Mouse (Mus musculus) gastrocnemius, postnatal 14 days (tissue): ENCODE measurements around the gene Vmn1r119. TPM values are rescaled to one million over a fixed set of nuclear protein-coding genes. Genes with fewer than 3 reads are reported as not detected.
"Not testable (repeated sequence)": the region's sequence is repeated elsewhere in the genome, so short reads cannot be mapped to it uniquely, and the experiment has no call there.

ENCODE experiments used
- DNase-seq: peaks from one replicate; pipeline ENCODE4 v3.0.0; 2021; ENCODE audit warnings: mixed read lengths
- intact Hi-C: fragments of 180-260 bp; cut with DNase I; formaldehyde crosslinking; loops from one replicate; pipeline ENCODE4 v1.15.1; 2025; ENCODE audit warnings: low total_unique reads
- long read RNA-seq, 2 experiments: library from polyadenylated mRNA; stranded (forward); transcript quantifications; one replicate each; pipeline ENCODE4 v2.0.0; 2021
- total RNA-seq, 2 experiments: library from RNA; stranded (reverse); gene quantifications; 2 replicates each; pipeline ENCODE4 v1.2.3; 2021

Vmn1r119 gene
- total RNA-seq, result not detected
- long read RNA-seq, experiment 1, result 0 reads
- long read RNA-seq, experiment 2, result 0 reads

GRCm38 (mm10) chr7:21012355-21012754 is at the start of gene Vmn1r119:
Gene Vmn1r119, minus strand, starts transcription at chr7:21012455.
- intact Hi-C loops, DNase-seq: not testable (repeated sequence)

- DNase-seq, intact Hi-C loops: not testable (repeated sequence)
Observed at GRCm38 (mm10) chr7:21053684-21054083, 41.4 kb upstream of the Vmn1r119 start, which contains the start of gene Vmn1r120. Gene Vmn1r120, minus strand, starts transcription at chr7:21053784.

Other genes with a start within 250 kb of the Vmn1r119 start
- not detected for gene Vmn1r112, start 241.3 kb downstream of the Vmn1r119 start, total RNA-seq
- not detected for gene Vmn1r113, start 225.2 kb downstream of the Vmn1r119 start, total RNA-seq
- gene Vmn1r114, start 200.3 kb downstream of the Vmn1r119 start, total RNA-seq, result not detected
- gene Vmn1r115, start 167.5 kb downstream of the Vmn1r119 start, total RNA-seq, result not detected
- gene Vmn1r116, start 140.2 kb downstream of the Vmn1r119 start, total RNA-seq, result not detected
- not detected for gene Vmn1r117, start 128.3 kb downstream of the Vmn1r119 start, total RNA-seq
- gene Vmn1r118, start 100.1 kb downstream of the Vmn1r119 start, total RNA-seq, result not detected
- gene Vmn1r120, start 41.3 kb upstream of the Vmn1r119 start, total RNA-seq, result not detected
- gene Vmn1r121, start 86.1 kb upstream of the Vmn1r119 start, total RNA-seq, result not detected
- not detected for gene Vmn1r122, start 121.7 kb upstream of the Vmn1r119 start, total RNA-seq
- gene Vmn1r123, start 149.7 kb upstream of the Vmn1r119 start, total RNA-seq, result not detected
- gene Gm5157, start 178.0 kb upstream of the Vmn1r119 start, total RNA-seq, result not detected
- gene Vmn1r124, start 248.2 kb upstream of the Vmn1r119 start, total RNA-seq, result not detected